Mouse (Mus musculus) C2C12 (cell line): ENCODE measurements at regions not wholly inside any gene's neighbourhood (a gene's known extent, or its start where the extent isn't known, plus 50 kb on each side); places are given as distances from the start of the nearest gene placed in this dataset.
A peak's percentile ranks its signal among the peaks of the same experiment; 100 is the strongest.

ENCODE experiments used
- H3K27me3 ChIP-seq: one replicate; pipeline ENCODE4 v1.6.1; 2011; ENCODE audit not compliant: control insufficient read depth, insufficient read depth, insufficient read length
- H3K36me3 ChIP-seq: one replicate; pipeline ENCODE4 v1.6.1; 2011; ENCODE audit not compliant: control insufficient read depth, insufficient read depth
- H3K4me3 ChIP-seq: one replicate; pipeline ENCODE4 v1.5.1; 2011; ENCODE audit warnings: mild to moderate bottlenecking, control low read depth; ENCODE audit not compliant: poor library complexity, insufficient read depth, severe bottlenecking
- H3K79me2 ChIP-seq: one replicate; pipeline ENCODE4 v1.6.1; 2011; ENCODE audit not compliant: control insufficient read depth, insufficient read depth
- H3K79me3 ChIP-seq: one replicate; pipeline ENCODE4 v1.6.1; 2011; ENCODE audit warnings: low read depth, control low read depth
- H3ac ChIP-seq: one replicate; pipeline ENCODE3; 2011; ENCODE audit warnings: low read depth; ENCODE audit not compliant: control insufficient read depth, insufficient read length
- CEBPB ChIP-seq: IDR thresholded peaks from one replicate; pipeline ENCODE4 v1.6.1; 2011; ENCODE audit warnings: low read depth, mild to moderate bottlenecking, control low read depth, moderate library complexity
- CTCF ChIP-seq: IDR thresholded peaks from one replicate; pipeline ENCODE4 v1.5.1; 2011; ENCODE audit not compliant: control insufficient read depth, insufficient read depth, insufficient read length
- FOSL1 ChIP-seq: IDR thresholded peaks from one replicate; pipeline ENCODE4 v1.8.0; 2011; ENCODE audit warnings: mild to moderate bottlenecking, low read length; ENCODE audit not compliant: poor library complexity, insufficient read depth, severe bottlenecking
- MAX ChIP-seq: IDR thresholded peaks from one replicate; pipeline ENCODE4 v1.6.1; 2011; ENCODE audit warnings: mild to moderate bottlenecking, control low read depth
- MYOD1 ChIP-seq: IDR thresholded peaks from one replicate; pipeline ENCODE4 v1.6.1; 2011; ENCODE audit warnings: low read depth; ENCODE audit not compliant: control insufficient read depth, insufficient read length
- MYOG ChIP-seq: IDR thresholded peaks from one replicate; pipeline ENCODE4 v1.6.1; 2011; ENCODE audit not compliant: control insufficient read depth, insufficient read length; ENCODE audit errors: extremely low read depth
- USF1 ChIP-seq: IDR thresholded peaks from one replicate; pipeline ENCODE4 v1.6.1; 2011; ENCODE audit warnings: low read depth, mild to moderate bottlenecking, control low read depth, moderate library complexity

GRCm38 (mm10) chr11:117551926-117552325, 67.8 kb downstream of the Gm11733 start:
- no peak for TF ChIP-seq MYOG

GRCm38 (mm10) chr11:117552430-117552969, 68.3 kb downstream of the Gm11733 start:
- Histone ChIP-seq H3K79me2 (no peaks in the 10 kb centered on the region), H3K36me3 (no peaks in the 10 kb centered on the region), H3K27me3 (no peaks in the 10 kb centered on the region), H3ac (no peak overlapping the region), H3K4me3 (no peak overlapping the region), H3K79me3 (no peaks in the 10 kb centered on the region)
- no peak for TF ChIP-seq MYOG
- no peak for TF ChIP-seq FOSL1
- no peak for TF ChIP-seq USF1
- no peak for TF ChIP-seq MYOD1
- no peak for TF ChIP-seq MAX
- TF ChIP-seq CTCF, result no peak
- no peak for TF ChIP-seq CEBPB

More at GRCm38 (mm10) chr11:117551926-117552325, 67.8 kb downstream of the Gm11733 start:
- no peak overlapping the region for H3ac ChIP-seq
- no peak overlapping the region for H3K4me3 ChIP-seq
- no peaks in the 10 kb centered on the region for H3K27me3 ChIP-seq
- H3K36me3 ChIP-seq, result no peaks in the 10 kb centered on the region
- no peaks in the 10 kb centered on the region for H3K79me2 ChIP-seq
- H3K79me3 ChIP-seq, result no peaks in the 10 kb centered on the region

GRCm38 (mm10) chr11:117554111-117554510, 69.9 kb downstream of the Gm11733 start:
- TF ChIP-seq USF1 (no peak), CTCF (no peak), MYOD1 (no peak)
- Histone ChIP-seq H3K27me3 (no peaks in the 10 kb centered on the region), H3K79me3 (no peaks in the 10 kb centered on the region), H3K36me3 (no peaks in the 10 kb centered on the region), H3K79me2 (no peaks in the 10 kb centered on the region), H3ac (no peak overlapping the region), H3K4me3 (no peak overlapping the region)

GRCm38 (mm10) chr11:117557474-117558381, 73.6 kb downstream of the Gm11733 start:
- Histone ChIP-seq H3K4me3 (no peak overlapping the region), H3K79me3 (no peaks in the 10 kb centered on the region), H3ac (peak overlapping the region; percentile 13), H3K27me3 (no peaks in the 10 kb centered on the region), H3K36me3 (no peaks in the 10 kb centered on the region), H3K79me2 (no peaks in the 10 kb centered on the region)
- TF ChIP-seq MYOG, result no peak
- peak; percentile 34 for TF ChIP-seq FOSL1
- no peak for TF ChIP-seq MYOD1
- TF ChIP-seq MAX, result no peak
- TF ChIP-seq CEBPB, result no peak
- no peak for TF ChIP-seq CTCF
- TF ChIP-seq USF1, result no peak

GRCm38 (mm10) chr11:117559839-117560238, 75.7 kb downstream of the Gm11733 start:
- H3K4me3 ChIP-seq, result no peak overlapping the region
- H3K79me3 ChIP-seq, result no peaks in the 10 kb centered on the region
- H3K27me3 ChIP-seq, result no peaks in the 10 kb centered on the region
- H3K36me3 ChIP-seq, result no peaks in the 10 kb centered on the region
- H3K79me2 ChIP-seq, result no peaks in the 10 kb centered on the region
- no peak overlapping the region for H3ac ChIP-seq
- no peak for TF ChIP-seq FOSL1
- no peak for TF ChIP-seq MYOD1
- no peak for TF ChIP-seq MAX
- TF ChIP-seq USF1, result no peak
- no peak for TF ChIP-seq CEBPB
- no peak for TF ChIP-seq MYOG
- TF ChIP-seq CTCF, result no peak

GRCm38 (mm10) chr11:117567961-117568605, 83.9 kb downstream of the Gm11733 start:
- TF ChIP-seq CEBPB, result no peak
- Histone ChIP-seq H3ac (peak overlapping the region; percentile 47), H3K27me3 (no peaks in the 10 kb centered on the region), H3K79me3 (no peaks in the 10 kb centered on the region), H3K79me2 (no peaks in the 10 kb centered on the region), H3K4me3 (no peak overlapping the region), H3K36me3 (no peaks in the 10 kb centered on the region)
